Mouse (Mus musculus): Measurements from ENCODE around the gene Txnip. TPM values are rescaled to one million over a fixed set of nuclear protein-coding genes. Genes with fewer than 3 reads are reported as not detected.
"Not testable (repeated sequence)": the region's sequence is repeated elsewhere in the genome, so short reads cannot be mapped to it uniquely, and the experiment has no call there.

Txnip gene
- polyA plus RNA-seq, 1 experiment from 2014 or later = 42.8 TPM

- peak overlapping the region; percentile 85 for H3K4me2 ChIP-seq
- H3K27me3 ChIP-seq = peaks cover 71% of the 10 kb centered on the region
- H3K4me1 ChIP-seq (replicated peaks) = peaks cover 33% of the 10 kb centered on the region
- no peak for ATAC-seq (ENCODE audit: insufficient read depth)
- H3K27ac ChIP-seq (replicated peaks) = no peak overlapping the region
- H3K4me3 ChIP-seq (replicated peaks) = peak overlapping the region; percentile 64
- no peak overlapping the region for H3K9ac ChIP-seq
- 42% methylated on average over 10 of the region's 10 CpGs for WGBS (ENCODE audit: insufficient replicate concordance)
- H3K36me3 ChIP-seq (replicated peaks) = no peaks in the 10 kb centered on the region
- no peaks in the 10 kb centered on the region for H3K9me3 ChIP-seq (replicated peaks)
Observed at GRCm38 (mm10) chr3:96601941-96602703, 44.4 kb downstream of the Txnip start.

- no peak overlapping the region for H3K4me3 ChIP-seq (replicated peaks)
- no peak overlapping the region for H3K9ac ChIP-seq
- ATAC-seq (ENCODE audit: insufficient read depth) = no peak
- H3K9me3 ChIP-seq (replicated peaks) = no peaks in the 10 kb centered on the region
- 44% methylated on average over 5 of the region's 5 CpGs for WGBS (ENCODE audit: insufficient replicate concordance)
- H3K36me3 ChIP-seq (replicated peaks) = no peaks in the 10 kb centered on the region
- no peak overlapping the region for H3K27ac ChIP-seq (replicated peaks)
- H3K4me2 ChIP-seq = peak overlapping the region; percentile 85
- H3K4me1 ChIP-seq (replicated peaks) = peaks cover 27% of the 10 kb centered on the region
- H3K27me3 ChIP-seq = peaks cover 65% of the 10 kb centered on the region
Observed at GRCm38 (mm10) chr3:96602704-96603084, 44.9 kb downstream of the Txnip start.

GRCm38 (mm10) chr3:96603311-96603710, 45.6 kb downstream of the Txnip start:
- Histone ChIP-seq H3K36me3 (replicated peaks) (no peaks in the 10 kb centered on the region), H3K9ac (no peak overlapping the region), H3K9me3 (replicated peaks) (no peaks in the 10 kb centered on the region), H3K4me1 (replicated peaks) (peaks cover 21% of the 10 kb centered on the region), H3K27ac (replicated peaks) (no peak overlapping the region), H3K4me2 (no peak overlapping the region), H3K4me3 (replicated peaks) (no peak overlapping the region), H3K27me3 (peaks cover 59% of the 10 kb centered on the region)
- ATAC-seq (ENCODE audit: insufficient read depth) = no peak
- 62% methylated on average over 5 of the region's 5 CpGs for WGBS (ENCODE audit: insufficient replicate concordance)

- H3K27ac ChIP-seq (replicated peaks); H3K4me3 ChIP-seq (replicated peaks); H3K9ac ChIP-seq; H3K4me2 ChIP-seq; H3K9me3 ChIP-seq (replicated peaks); H3K36me3 ChIP-seq (replicated peaks); ATAC-seq (ENCODE audit: insufficient read depth): not testable (repeated sequence)
- WGBS (ENCODE audit: insufficient replicate concordance) = 75% methylated on average over 4 of the region's 4 CpGs
- Histone ChIP-seq H3K27me3 (peaks cover 32% of the 10 kb centered on the region), H3K4me1 (replicated peaks) (peaks cover 10% of the 10 kb centered on the region)
Observed at GRCm38 (mm10) chr3:96606007-96606406, 48.2 kb downstream of the Txnip start.

GRCm38 (mm10) chr3:96606618-96607017, 48.9 kb downstream of the Txnip start:
- 57% methylated on average over 4 of the region's 4 CpGs for WGBS (ENCODE audit: insufficient replicate concordance)
- Histone ChIP-seq H3K4me3 (replicated peaks) (no peak overlapping the region), H3K4me1 (replicated peaks) (peaks cover 4% of the 10 kb centered on the region; the same call in 1 of the 2 replicates)

More at GRCm38 (mm10) chr3:96606618-96607017, 48.9 kb downstream of the Txnip start:
- ATAC-seq (ENCODE audit: insufficient read depth) = no peak
- Histone ChIP-seq H3K27me3 (peaks cover 26% of the 10 kb centered on the region), H3K9ac (no peak overlapping the region), H3K4me2 (no peak overlapping the region), H3K27ac (replicated peaks) (no peak overlapping the region), H3K36me3 (replicated peaks) (no peaks in the 10 kb centered on the region), H3K9me3 (replicated peaks) (no peaks in the 10 kb centered on the region)

Other genes starting within 250 kb of the Txnip start
- gene BC107364, start 105.7 kb upstream of the Txnip start, polyA plus RNA-seq (2015; fragmentation: Nextera tagmentation; extraction: Ambion mirVana) = not detected in 2 replicates
- 7.1 and 8.5 TPM in 2 replicates for gene Hfe2, start 32.8 kb upstream of the Txnip start, polyA plus RNA-seq (2015; fragmentation: Nextera tagmentation; extraction: Ambion mirVana)
- gene Gm16253, start 19.0 kb downstream of the Txnip start, polyA plus RNA-seq (2015; fragmentation: Nextera tagmentation; extraction: Ambion mirVana) = 0.17 and 0.23 TPM in 2 replicates
- gene Polr3gl, start 36.2 kb downstream of the Txnip start, polyA plus RNA-seq (2015; fragmentation: Nextera tagmentation; extraction: Ambion mirVana) = 10.9 and 11.7 TPM in 2 replicates
- gene Ankrd34a, start 38.7 kb downstream of the Txnip start, polyA plus RNA-seq (2015; fragmentation: Nextera tagmentation; extraction: Ambion mirVana) = 0.12 and 0.15 TPM in 2 replicates
- 0.47 and 0.64 TPM in 2 replicates for gene Lix1l, start 43.2 kb downstream of the Txnip start, polyA plus RNA-seq (2015; fragmentation: Nextera tagmentation; extraction: Ambion mirVana)
- 50.9 and 51.1 TPM in 2 replicates for gene Rbm8a, start 72.0 kb downstream of the Txnip start, polyA plus RNA-seq (2015; fragmentation: Nextera tagmentation; extraction: Ambion mirVana)
- gene Pex11b, start 77.4 kb downstream of the Txnip start, polyA plus RNA-seq (2015; fragmentation: Nextera tagmentation; extraction: Ambion mirVana) = 17.3 TPM in 2 replicates
- gene Gm42957, start 77.5 kb downstream of the Txnip start, polyA plus RNA-seq (2015; fragmentation: Nextera tagmentation; extraction: Ambion mirVana) = not detected in 2 replicates
- 0.10 and 0.20 TPM in 2 replicates for gene Itga10, start 87.6 kb downstream of the Txnip start, polyA plus RNA-seq (2015; fragmentation: Nextera tagmentation; extraction: Ambion mirVana)
- gene Ankrd35, start 112.2 kb downstream of the Txnip start, polyA plus RNA-seq (2015; fragmentation: Nextera tagmentation; extraction: Ambion mirVana) = 0.33 and 0.53 TPM in 2 replicates
- gene Pias3, start 138.4 kb downstream of the Txnip start, polyA plus RNA-seq (2015; fragmentation: Nextera tagmentation; extraction: Ambion mirVana) = 5.8 and 6.1 TPM in 2 replicates
- 1.0 and 1.3 TPM in 2 replicates for gene Nudt17, start 150.6 kb downstream of the Txnip start, polyA plus RNA-seq (2015; fragmentation: Nextera tagmentation; extraction: Ambion mirVana)
- 19.8 and 21.3 TPM in 2 replicates for gene Polr3c, start 169.7 kb downstream of the Txnip start, polyA plus RNA-seq (2015; fragmentation: Nextera tagmentation; extraction: Ambion mirVana)
- 26.4 and 27.8 TPM in 2 replicates for gene Rnf115, start 169.7 kb downstream of the Txnip start, polyA plus RNA-seq (2015; fragmentation: Nextera tagmentation; extraction: Ambion mirVana)

Data from liver, embryonic 15.5 days (tissue).